Mouse (Mus musculus): ENCODE measurements around the gene Ldhb.
"Not testable (repeated sequence)": the region's sequence is repeated elsewhere in the genome, so short reads cannot be mapped to it uniquely, and the experiment has no call there.

The Ldhb gene

DNA sequence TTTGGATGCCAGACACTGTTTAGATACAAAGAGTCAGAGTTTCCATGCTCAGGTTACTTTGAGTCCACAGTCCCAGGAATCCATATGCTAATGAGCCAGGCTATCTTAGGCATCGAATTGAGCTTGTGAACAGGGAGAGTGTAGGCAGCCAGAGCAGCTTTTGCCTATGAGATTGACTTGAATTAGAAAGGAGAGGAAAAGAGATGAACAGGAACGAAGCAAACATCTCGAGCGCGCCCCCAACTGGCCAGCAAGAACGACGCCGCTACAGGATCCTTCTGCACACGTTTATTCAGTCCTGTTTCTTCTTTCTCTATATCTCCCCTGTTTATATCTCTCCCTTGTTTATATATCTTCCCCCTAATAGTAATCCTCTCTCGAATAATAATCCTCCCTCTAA is 7.2 kb upstream of the Ldhb start:
- no peak for DNase-seq (ENCODE audit: extremely low spot score, low spot score)

DNA sequence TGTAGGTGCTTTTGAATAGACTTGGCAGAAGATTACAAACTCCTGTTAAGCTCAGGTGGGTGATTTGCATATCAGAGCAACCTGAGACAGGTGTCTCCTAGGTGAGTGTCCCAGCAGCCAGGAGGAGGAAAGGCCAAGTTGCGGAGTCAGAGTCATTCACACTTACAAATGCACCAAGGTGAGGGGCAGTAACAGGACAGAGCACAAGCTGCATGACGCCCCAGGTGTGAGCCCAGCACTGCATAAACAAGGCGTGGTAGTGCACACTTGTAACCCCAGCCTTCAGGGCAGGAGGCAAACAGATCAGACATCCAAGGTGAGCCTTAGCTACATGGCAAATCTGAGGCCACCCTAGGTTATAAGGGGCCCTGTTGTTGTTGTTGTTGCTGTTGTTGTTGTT is 5.1 kb upstream of the Ldhb start:
- DNase-seq (ENCODE audit: extremely low spot score, low spot score), result no peak

DNA sequence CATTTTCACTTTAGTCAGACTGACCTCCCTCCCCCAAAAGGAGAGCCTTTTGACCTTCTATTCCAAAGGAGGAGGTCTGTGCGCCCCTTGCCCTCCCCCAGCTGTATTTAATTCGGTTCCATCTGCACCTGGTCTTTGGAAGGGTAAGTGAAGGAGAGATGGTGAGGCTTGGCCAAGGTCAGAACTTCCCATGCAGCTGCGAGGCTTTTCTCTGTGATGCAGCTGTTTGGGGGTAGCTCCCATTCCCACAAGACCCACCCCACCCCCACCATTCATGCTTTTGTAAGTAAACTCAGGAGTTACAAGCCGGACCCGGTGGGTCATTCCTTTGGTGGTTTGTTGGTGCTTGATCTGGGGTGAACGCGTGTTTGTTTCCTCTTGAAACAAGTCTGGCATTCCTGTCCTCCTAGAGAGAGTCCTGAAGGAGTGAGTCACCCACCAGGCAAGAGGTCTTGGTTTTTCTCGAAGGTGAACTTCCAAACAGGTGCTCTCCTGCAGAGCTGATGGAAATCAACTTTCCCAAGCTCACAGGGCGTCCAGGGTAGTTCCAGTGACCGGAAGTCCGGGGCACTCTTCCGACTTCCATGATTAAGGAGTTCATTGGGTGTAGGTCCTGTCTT is 3.9 kb upstream of the Ldhb start:
- DNase-seq (ENCODE audit: extremely low spot score, low spot score), result no peak

DNA sequence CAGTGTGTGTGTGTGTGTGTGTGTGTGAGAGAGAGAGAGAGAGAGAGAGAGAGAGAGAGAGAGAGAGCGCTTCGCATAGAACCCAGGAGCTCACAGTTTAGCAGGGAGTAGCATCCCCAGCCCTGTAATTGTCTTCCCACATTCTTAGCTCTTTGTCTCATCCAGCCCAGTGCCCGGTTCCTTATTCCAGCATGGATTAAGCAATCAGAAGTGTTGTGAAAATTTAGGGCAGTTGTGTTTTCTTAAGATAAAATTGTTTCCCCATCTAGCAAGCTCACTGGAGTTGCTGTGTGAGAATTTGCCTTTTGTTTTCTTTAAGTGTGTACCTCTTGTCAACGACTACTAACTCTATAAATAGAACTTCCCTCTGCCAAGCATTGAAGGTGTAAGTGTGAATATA is 906 bp upstream of the Ldhb start:
- DNase-seq (ENCODE audit: extremely low spot score, low spot score), result no peak

DNA sequence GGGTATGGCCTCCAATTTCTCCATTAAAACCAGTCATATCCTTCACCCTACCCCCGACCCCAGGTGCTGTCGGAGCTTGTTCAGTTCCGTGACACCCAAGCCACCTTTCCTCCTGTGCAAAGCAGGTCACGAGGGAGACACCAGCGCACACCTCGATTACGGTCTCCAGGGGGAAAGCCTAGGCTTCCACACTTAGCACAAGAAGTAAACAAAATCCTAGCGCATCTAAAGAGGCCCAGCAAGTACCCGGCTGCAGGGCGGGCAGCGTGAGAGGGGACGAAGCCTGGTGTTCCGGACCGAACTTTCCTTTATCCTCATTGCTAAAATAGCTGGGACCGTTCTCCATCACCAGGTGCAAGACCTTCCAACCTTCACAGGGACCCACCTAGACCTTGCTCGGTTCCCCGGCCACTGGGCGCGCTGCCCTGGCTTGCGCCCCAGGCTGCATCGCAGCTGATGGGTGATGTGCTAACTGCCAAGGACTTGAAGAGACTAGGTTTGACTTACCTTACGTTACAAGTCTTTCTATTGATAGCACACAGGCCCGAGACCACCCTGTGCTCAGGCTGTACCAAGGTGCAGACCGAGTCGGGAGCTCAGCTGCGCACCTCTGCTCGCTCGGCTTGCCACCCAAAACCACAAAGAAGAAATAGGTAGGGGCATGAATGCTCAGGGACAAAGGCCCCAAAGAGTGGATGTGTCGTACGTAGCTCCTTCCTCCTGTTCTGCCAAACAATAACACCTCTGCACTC is 548 bp downstream of the Ldhb start:
- DNase-seq (ENCODE audit: extremely low spot score, low spot score), result no peak

DNA sequence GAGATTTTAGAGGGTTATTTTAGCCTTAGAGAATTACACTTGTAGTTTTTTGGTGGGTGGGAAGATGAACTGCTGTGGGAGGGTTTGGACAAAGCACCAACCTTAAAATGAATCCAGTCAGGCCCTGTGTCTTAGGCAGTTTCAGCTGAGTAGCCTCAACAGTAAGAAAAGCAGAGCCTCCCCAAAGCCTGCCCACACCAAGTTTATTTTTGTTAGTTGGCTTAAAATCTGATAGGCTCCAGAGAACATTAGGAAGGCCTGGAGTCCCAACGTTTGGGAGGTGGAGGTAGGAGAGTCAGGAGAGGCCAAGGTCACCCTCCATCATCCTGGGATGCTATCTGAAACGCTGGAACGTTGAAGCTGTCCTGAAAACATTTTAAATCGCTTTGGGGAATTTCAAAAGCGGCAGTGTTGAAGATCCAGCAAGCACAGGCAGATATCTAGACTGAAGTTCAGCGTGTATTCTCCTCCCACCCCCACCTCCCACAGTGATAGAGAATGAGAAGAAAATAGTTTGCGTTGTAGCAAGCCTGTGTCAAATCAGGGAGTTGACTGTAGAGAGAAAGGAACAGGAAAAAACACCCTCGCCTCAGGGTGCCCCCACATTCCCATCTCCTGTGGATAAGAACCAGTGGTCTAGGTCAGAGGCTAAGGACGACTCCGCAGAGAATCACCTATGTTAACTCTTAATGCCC is 1.3 kb downstream of the Ldhb start:
- DNase-seq (ENCODE audit: extremely low spot score, low spot score), result no peak

DNA sequence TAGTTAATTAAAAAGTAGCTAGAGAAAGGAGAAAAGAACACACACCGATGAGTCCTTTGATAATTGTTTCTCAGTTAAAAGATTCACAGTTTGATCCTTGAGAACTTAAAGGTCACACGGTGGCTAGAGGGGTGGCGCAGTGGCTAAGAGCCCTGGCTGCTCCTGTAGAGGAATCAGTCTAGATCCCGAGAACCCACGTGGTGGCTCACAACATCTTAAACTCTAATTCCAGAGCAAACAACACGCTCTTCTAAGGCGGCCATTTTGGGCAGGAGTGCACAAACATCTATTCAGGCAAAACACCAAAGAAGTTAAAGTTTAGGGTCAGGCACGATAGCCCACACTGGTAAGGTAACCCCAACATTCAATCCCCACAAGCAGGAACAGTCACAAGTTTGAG is 4.2 kb downstream of the Ldhb start:
- no peak for DNase-seq (ENCODE audit: extremely low spot score, low spot score)

DNA sequence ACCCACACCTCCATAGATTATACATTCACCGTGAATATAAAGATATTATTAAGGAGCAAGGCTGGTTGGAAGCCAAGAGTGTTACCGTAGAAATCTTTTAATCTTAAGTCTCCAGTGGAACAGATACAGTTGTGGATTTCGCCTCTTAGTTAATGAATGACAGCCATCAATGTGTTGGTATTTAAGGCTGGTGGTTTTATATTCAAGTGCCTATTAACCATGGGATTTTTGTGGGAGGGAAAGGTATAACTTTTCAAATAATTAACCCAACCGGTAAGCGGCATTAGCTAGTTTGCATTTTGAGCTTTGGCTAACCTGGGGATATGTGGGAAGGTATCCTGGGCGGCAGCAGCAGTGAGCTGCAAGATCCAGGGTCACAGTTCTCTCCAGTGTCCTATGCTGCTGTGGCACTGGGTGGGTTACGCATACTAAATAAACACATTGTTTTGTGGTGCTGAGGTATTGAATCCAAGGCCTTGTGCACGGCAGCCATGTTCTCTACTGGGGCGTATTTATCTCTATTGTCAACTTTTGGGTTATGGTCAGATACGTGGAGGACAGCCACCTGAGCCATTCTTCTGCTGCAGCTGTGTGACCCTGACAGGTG is 5.1 kb downstream of the Ldhb start:
- DNase-seq (ENCODE audit: extremely low spot score, low spot score), result no peak

DNA sequence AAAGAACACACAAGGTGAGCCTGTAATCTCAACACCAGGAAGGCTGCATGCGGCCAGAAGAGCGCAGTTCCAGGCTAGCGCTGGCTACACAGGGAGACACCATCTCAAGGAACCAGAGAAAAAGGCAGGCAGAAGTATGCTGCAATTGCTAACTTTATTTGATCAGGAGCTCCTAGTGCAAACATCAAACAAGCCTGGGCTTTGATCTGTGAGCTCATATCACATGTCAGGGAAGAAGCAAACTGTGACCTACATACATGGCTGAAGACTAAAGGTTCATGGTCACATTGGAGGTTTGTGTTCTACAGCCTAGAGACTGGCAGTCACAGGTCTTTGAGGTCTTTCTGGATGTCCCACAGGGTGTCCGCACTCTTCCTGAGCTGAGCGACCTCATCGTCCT is 17.6 kb downstream of the Ldhb start:
- not testable (repeated sequence) for DNase-seq (ENCODE audit: extremely low spot score, low spot score)

DNA sequence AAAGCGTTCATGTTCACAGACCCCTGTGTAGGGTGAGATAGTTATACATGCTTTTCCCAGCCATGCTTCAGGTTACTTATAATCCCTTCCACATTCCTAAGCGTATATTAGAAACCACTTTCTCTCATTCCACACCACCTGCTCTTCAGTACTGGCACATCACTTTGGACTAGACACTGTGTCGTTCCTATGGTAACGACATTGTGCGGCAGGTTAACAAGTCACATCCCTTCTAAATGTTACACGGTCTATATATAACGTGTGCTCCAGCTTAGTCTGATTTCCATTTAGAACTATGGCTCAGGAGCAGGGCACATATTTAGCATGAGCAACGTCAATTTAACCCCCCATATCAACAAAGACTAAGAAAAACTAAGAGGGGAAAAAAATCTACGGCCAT is 20.1 kb downstream of the Ldhb start:
- DNase-seq (ENCODE audit: extremely low spot score, low spot score), result no peak

DNA sequence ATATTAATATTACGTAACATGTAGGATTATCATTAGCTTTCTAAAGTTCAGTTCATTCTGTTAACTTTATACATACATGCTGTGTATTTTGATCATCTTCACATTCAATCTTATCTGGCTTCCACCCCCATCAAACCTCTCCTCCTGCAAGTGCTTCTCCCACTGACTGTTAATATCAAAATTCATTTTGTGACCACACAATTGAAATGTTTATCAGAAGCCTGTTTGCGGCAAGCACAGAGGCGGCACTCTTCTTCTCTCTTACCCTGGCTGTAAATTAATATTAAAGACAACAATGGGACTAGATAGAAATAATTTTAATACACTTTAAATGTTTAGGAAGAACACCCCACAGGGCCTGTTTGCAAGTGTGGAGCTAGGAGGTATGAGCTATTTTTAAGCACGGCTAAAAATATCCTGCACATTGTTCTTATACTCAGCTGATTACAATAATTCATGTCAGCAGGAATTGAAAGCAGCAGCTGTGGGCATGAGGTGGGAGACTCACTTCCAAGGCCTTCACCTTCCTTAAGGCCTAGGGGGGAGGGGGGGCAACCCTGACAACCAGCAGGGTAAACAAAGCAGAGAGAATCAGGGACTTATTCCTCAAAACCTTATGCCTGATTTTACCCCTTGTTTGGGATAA is 22.2 kb downstream of the Ldhb start:
- DNase-seq (ENCODE audit: extremely low spot score, low spot score), result no peak

DNA sequence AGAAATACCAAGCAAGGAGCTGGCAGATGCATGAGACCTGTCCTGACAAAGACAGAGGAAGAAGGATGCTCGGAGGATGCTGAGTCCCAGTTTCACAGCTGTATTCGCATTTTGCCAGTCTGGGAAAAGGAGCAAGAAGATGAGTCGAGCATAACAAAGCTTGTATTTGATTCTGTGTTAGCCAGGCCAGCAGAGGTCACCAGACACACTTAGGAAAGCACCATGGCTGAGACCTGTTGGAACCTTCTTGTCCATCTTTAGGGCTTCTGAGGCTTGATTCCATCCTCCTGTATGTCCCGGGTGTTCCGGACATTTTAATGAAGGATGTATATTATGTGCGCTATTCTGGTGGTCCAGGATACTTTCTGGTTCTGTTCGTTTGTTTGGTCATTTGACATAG is 30.5 kb downstream of the Ldhb start:
- no peak for DNase-seq (ENCODE audit: extremely low spot score, low spot score)

DNA sequence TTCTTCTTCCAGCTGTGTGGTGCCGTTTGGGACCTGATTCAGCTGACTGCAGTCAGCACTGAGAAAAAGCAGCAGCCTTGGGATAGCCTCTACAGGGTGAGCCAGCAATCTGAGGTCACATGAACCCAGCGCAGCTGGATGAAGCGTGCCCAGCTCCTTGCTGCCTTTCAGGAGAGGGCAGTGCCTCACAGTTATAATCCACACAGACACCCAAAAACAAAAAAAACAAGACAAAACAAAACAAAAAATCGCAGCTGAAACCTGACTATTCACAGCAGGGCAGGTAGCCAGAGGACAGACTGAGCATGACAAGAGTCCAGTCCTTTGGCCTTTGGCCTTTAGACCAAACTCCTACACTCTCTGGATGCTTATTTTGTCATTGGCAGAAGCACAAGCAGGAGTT is 35.0 kb downstream of the Ldhb start, which contains the start of gene Gys2:
TSS of gene Gys2 (minus strand) at position 309 of the 403 bp plus-strand sequence.
- no peak for DNase-seq (ENCODE audit: extremely low spot score, low spot score)

DNA sequence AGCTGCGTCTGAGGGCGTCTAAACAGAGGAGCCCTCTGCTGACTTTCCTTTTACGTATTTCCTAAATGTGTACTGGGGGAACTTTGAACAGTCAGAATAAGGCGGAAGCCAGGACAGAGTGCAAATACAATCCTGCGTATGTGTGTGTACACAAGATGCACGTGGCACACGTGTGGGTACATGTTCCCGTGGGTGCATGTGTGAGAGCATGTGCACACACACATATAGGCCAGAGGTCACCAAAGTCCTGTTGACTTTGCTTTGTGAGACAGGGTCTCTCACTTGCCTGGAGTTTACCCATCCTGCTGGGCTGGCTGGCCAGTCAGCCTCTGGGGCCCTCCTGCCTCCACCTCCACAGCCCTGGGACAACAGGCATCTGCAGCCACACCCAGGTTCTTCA is 36.6 kb downstream of the Ldhb start:
- no peak for DNase-seq (ENCODE audit: extremely low spot score, low spot score)

DNA sequence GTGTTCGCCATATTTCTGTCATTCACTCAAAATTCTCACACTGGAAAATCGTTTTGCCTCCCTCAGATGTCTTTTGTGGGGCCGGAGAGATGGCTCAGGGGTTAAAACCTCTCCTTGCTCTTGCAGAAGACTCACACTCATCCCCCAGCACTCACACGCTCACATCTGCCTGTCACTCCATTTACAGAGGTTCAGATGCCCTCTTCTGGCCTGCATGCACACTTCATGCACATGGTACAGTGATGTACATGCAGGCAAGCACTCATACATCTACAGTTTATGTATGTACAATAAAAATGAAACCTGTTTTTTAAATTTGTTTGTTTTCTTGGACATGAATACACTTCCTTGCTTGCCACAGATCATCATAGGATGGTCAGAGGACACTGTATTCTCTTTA is 38.2 kb downstream of the Ldhb start:
- no peak for DNase-seq (ENCODE audit: extremely low spot score, low spot score)

DNA sequence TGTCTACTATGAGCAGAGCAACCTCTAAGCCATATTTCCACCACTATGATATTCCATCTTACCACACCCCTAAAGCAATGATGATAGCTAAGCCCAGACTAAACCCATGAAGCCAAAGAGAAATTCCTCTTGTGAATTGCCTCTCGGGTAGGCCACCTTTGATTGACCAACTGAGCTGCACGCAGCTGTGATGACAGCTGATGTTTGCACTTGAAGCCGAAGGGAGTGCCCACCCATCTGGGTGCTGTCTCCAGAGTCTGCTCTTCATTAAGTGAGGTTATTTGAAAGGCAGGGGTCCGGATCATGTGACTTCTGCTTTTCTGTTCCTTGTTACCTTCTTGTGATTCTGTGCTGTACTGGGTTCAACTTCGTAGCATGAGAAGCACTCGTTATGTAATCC is 45.6 kb downstream of the Ldhb start:
- DNase-seq (ENCODE audit: extremely low spot score, low spot score), result no peak

DNA sequence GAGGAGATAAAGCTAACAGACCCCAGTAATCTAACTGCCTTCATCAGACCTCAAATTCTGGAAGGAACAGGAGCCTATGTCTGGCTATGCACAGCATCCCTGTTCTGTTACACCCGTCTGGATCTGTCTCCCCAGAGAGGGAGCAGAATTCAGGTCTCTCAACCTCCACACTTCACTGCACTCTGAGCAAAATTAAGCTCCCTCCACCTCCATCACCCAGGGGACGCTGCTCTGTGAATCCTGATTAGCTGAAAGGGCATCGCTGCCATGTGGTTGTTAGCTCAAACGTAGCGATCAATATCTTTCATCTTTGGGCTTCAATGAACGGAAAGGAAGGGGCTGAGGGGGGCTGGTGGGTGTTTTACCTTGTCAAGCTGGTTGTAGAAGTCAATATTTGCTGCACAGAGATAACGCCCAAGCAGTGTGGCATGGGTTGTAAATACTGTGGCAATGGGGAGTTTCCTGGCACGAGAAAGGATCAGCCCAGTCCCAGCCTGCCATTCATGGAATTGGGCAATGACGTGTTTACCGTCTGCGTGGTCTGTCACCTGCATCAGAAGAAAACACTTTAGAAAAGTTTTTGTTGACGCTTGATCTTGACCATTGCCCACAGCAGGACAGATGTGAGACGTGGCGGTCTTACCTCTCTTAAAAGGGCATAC is 48.6 kb downstream of the Ldhb start:
- no peak for DNase-seq (ENCODE audit: extremely low spot score, low spot score)

DNA sequence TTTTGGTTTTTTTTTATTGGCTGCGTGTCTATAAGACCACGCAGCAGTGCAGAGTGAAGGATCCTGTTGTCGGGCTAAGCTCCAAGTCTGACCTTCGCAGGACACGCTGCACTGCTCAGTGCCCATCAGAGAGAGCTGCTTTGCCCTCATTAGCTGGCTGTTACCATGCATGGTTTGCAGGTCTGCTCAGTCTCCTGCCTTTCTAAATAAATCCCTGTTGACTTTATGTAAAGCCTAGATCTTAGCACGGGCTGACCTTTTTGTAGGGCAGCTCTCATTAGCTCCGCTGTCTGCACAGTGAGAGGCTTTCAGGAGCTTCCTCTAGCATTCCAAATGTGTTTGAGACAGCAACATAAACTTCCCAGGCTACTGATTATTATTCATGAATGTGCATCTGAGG is 49.7 kb downstream of the Ldhb start:
- DNase-seq (ENCODE audit: extremely low spot score, low spot score), result no peak

DNA sequence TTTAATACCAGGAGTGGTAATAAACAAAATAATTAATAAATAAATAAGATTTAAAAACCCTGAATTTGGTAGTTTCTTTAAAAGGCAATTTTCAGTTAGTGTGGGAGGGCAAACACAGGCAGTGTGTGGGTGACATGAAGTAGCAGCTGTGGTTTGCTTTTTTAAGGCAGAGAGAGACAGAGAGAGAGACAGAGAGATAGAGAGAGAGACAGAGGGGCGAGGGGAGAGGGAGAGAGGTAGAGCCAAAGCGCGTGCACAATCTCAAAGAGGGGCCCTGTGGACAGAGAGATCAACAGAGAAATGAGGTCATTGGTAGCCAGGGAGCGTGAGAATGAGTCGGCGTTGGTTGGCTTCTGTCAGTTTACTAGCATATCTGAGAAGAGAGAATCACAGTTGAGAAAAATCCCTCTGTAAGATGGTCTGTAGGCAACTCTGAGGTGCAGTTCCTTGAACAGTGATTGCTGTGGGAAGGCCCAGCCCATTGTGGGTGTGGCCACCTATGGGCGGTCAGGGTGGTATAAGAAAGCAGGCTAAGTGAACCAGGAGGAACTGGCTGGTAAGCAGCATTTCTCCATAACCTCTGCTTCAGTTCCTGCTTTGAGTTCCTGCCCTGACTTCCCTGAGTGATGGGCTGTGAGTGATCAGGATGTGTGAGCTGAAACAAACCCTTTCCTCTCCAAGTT is 52.3 kb downstream of the Ldhb start:
- no peak for DNase-seq (ENCODE audit: extremely low spot score, low spot score)

DNA sequence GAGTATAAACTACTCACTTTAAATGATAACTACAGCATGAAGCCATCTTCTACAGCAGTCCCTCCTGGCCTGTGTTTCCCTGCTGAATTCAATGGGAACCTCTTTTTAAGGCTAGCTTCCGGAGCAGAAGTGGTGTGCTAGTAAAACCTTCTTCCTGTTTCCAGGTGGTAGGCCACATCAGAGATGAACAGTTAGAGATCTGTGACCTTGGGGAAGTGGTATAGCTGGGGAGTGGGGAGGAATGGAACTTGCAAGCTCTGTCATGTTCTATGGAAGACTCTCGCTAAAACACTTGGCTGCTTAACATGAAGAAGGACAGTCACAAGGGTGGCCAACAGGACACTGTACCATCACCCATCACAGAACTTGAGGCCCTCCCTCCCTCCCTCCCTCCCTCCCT is 54.4 kb downstream of the Ldhb start:
- DNase-seq (ENCODE audit: extremely low spot score, low spot score), result no peak

DNA sequence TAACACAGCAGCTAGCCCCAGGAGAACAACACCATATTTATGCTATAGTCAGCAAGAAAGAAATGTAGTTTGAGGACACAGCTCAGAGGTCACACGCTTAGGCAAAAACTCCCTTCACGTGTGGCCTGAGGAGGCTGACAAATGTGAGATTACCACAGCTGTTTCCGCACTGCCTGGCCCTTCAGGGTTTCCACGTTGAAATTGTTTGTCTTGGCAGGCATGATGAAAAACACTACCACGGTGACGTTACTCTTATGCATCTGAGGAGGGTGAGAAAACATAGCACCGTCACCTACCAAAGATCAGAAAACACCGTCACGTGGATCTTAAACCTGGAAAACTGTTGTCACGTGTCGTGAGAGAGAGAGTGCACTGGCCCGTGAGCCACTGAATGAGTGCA is 56.4 kb downstream of the Ldhb start:
- DNase-seq (ENCODE audit: extremely low spot score, low spot score), result no peak
